Mouse (Mus musculus): ENCODE data around the gene Klhl24. TPM values are rescaled to one million over a fixed set of nuclear protein-coding genes. Genes with fewer than 3 reads are reported as not detected.

Klhl24 gene
- polyA plus RNA-seq (2017; shearing (Covaris generic)): 69.9 TPM

DNA sequence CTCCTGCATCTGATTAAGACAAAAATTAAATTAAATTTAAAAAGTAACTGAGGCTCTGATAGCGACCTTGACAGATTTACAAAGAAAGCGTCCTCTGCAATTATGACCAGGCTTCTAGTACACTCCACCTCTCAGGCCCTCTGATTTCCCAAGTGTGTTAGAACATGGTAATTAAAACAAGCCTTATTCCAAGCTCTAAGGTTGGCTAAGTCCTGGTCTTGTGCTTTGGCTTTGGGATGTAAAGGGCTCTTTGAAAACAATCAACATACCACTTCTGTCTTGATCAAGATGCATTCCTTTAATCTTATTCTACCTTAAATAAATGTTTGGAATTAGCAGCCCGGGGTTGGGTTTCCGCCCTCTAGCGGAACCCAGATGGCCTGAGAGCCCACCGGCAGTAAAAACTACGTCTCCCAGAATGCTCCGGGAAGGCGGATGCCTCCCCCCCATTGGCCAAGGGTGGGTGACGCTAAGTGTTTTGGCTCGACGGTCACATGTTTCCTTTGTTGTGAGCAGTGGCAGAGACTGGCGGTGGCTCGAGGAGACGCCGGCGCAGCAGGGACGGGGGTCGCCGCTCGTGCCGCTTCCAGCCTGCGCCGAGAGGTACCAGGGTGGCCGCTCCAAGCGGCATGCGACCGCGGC is at the start of gene Klhl24:
TSS of gene Klhl24 (plus strand) at position 474 of the 642 bp plus-strand sequence.

DNA sequence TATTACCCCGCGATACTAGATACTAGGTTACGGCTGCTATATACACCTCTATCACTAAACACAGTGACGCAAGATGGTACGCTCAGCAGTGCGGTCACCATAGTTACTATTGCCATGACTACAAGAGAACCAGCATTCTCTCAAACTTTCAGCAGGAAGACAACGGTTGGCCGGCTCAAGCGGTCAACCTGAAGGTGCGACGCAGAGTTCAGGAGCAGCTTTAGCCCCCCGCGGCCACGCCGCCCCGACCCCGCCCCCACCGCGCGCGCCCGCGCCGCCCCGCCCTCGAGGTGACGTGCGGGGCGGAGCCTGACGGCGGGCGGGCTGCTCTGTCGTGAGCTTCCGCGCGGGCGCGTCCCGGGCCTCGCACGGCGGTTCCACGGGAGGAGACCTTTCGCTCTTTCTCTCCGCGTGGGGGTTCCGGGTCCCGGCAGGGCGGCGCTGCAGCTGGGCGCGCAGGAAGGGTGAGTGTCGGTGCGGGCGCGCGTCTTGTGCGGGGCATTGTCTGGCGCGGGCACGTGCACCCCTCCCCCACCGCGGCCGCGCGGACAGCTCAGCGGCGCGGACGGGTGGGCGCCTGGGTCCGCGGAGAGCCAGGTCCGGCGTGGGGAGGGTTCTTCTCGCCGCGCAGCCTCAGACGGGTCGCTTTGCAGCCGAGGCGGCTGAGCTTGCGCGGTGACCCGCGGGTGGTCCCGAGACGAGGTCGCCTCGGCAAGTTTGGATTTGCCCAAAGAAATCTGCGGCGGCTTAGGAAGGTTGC is 43.6 kb downstream of the Klhl24 start, which contains the start of gene Yeats2:
TSS of gene Yeats2 (plus strand) at position 292 of the 760 bp plus-strand sequence.

Other genes with a start within 250 kb of the Klhl24 start
- 289 TPM for gene Klhl6, start 114.5 kb upstream of the Klhl24 start, polyA plus RNA-seq (2017; shearing (Covaris generic))
- gene Yeats2, start 43.5 kb downstream of the Klhl24 start, polyA plus RNA-seq (2017; shearing (Covaris generic)): 26.9 TPM
- gene Map6d1, start 143.8 kb downstream of the Klhl24 start, polyA plus RNA-seq (2017; shearing (Covaris generic)): 0.09 TPM
- 95.1 TPM for gene Parl, start 204.8 kb downstream of the Klhl24 start, polyA plus RNA-seq (2017; shearing (Covaris generic))
- not detected for gene Cyp2ab1, start 227.9 kb downstream of the Klhl24 start, polyA plus RNA-seq (2017; shearing (Covaris generic))

Data from inflammation-experienced regulatory T-cells, adult 16 weeks (primary cell).